Mouse (Mus musculus) hindbrain, embryonic 11.5 days (tissue): ENCODE results near the gene Ccdc82. TPM values are rescaled to one million over a fixed set of nuclear protein-coding genes. Genes with fewer than 3 reads are reported as not detected.
A peak's percentile ranks its signal among the peaks of the same experiment; 100 is the strongest.

ENCODE experiments used
- ATAC-seq: fragments of 200-750 bp; cut with Nextera tagmentation; 2 replicates; pipeline ENCODE4 v1.8.0; 2017; ENCODE audit warnings: mild to moderate bottlenecking, moderate TSS enrichment, moderate library complexity; ENCODE audit not compliant: low FRiP score
- DNase-seq: peaks from one replicate; pipeline ENCODE4 v3.0.0-alpha.2; 2015; ENCODE audit warnings: low spot score
- H3K27ac ChIP-seq: fragments of 300-500 bp; sonication (generic); 2 replicates; pipeline ENCODE4 v1.5.1; 2014; ENCODE audit warnings: mild to moderate bottlenecking, low read depth, low read length
- H3K27me3 ChIP-seq: fragments of 300-500 bp; sonication (generic); 2 replicates; pipeline ENCODE4 v1.6.1; 2014; ENCODE audit warnings: mild to moderate bottlenecking, low read length, moderate library complexity, mixed read lengths; ENCODE audit not compliant: control insufficient read depth, insufficient read depth
- H3K36me3 ChIP-seq: fragments of 300-500 bp; sonication (generic); 2 replicates; pipeline ENCODE4 v1.6.1; 2014; ENCODE audit warnings: mild to moderate bottlenecking, low read length, moderate library complexity, mixed read lengths; ENCODE audit not compliant: control insufficient read depth, insufficient read depth
- H3K4me1 ChIP-seq: fragments of 300-500 bp; sonication (generic); replicated peaks from 2 replicates; pipeline ENCODE4 v1.6.1; 2014; ENCODE audit warnings: low read length, mixed read lengths; ENCODE audit not compliant: control insufficient read depth, insufficient read depth
- H3K4me2 ChIP-seq: fragments of 300-500 bp; sonication (generic); replicated peaks from 2 replicates; pipeline ENCODE4 v1.6.1; 2014; ENCODE audit warnings: mild to moderate bottlenecking, low read depth, low read length
- H3K4me3 ChIP-seq: fragments of 300-500 bp; sonication (generic); 2 replicates; pipeline ENCODE4 v1.5.1; 2014; ENCODE audit warnings: low read depth, low read length
- H3K9ac ChIP-seq: fragments of 300-500 bp; sonication (generic); 2 replicates; pipeline ENCODE4 v1.6.1; 2014; ENCODE audit warnings: low read depth, low read length
- H3K9me3 ChIP-seq: fragments of 300-500 bp; sonication (generic); 2 replicates; pipeline ENCODE4 v1.6.1; 2016; ENCODE audit warnings: low read length; ENCODE audit not compliant: control insufficient read depth
- WGBS: fragments of 180-500 bp; shearing (Covaris S2); extraction: QIAGEN DNeasy Blood & Tissue Kit; methylation state at CpG from one replicate; pipeline ENCODE4 v1.1.7; 2014; 5-methylcytosine and 5-hydroxymethylcytosine counted together
- polyA plus RNA-seq: library from polyadenylated mRNA; unstranded; fragments of >200 nt; fragmentation: Nextera tagmentation; extraction: Ambion mirVana; gene quantifications from 2 replicates; pipeline ENCODE4 v1.2.1, GENCODE M21; 2014

Gene Ccdc82
- polyA plus RNA-seq, 1 experiment from 2014 or later: 17.9 TPM

DNA sequence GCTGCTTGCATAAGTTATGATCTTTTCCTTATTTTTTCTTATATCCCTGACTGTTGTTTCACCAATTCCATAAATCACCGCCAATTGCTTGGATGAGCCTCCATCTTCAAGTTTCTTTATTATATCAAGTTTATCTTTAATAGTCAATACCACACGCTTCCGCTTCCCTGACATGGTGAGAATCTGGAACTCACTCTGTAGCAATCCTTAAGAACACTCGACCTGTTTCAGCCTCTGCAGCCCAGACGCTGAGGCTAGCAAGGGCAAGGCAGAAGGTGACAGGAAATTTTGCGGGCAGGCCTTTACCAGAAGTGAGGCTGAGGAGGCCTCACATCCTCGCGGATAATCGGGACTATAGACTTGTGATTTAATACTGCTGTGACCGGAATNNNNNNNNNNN is 1.3 kb upstream of the Ccdc82 start, which contains the start of gene Jrkl:
Jrkl (minus strand) TSS at position 349 of the 400 bp plus-strand sequence.
- Histone ChIP-seq H3K4me3 (peak within 1 kb of the TSS; percentile 48), H3K27me3 (no peaks in the 10 kb centered on the region), H3K9ac (peak within 1 kb of the TSS; percentile 61), H3K27ac (no peak within 1 kb of the TSS), H3K36me3 (no peaks in the 10 kb centered on the region), H3K4me2 (peak within 1 kb of the TSS; percentile 58), H3K4me1 (no peaks in the 10 kb centered on the region), H3K9me3 (no peaks in the 10 kb centered on the region)
- ATAC-seq (no peak), DNase-seq (peak; percentile 48)
- WGBS: 11% methylated on average over 10 of the region's 10 CpGs

DNA sequence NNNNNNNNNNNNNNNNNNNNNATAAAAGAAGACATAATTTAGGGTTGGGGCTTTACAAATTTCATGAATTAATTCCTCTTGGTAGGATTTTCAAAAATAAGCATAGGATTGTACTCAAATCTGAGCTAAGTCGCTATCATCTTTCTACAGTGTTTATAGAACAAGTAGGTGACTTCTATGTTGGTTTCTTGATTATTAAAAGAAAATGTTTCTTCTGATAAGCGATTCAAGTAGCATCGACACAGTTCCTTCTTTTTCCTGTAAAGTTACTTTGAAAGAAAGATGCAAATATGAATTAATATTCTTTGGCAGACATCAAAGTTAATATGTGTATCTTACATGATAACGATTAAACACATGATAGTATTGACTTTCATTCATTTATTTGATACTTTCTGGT is 1.3 kb downstream of the Ccdc82 start:
- Histone ChIP-seq H3K4me1 (no peaks in the 10 kb centered on the region), H3K36me3 (no peaks in the 10 kb centered on the region), H3K9ac (no peak overlapping the region), H3K27ac (no peak overlapping the region), H3K9me3 (no peaks in the 10 kb centered on the region), H3K4me3 (no peak overlapping the region), H3K4me2 (no peak overlapping the region), H3K27me3 (no peaks in the 10 kb centered on the region)
- ATAC-seq (no peak), DNase-seq (no peak)
- 91% methylated on average over 4 of the region's 4 CpGs for WGBS

DNA sequence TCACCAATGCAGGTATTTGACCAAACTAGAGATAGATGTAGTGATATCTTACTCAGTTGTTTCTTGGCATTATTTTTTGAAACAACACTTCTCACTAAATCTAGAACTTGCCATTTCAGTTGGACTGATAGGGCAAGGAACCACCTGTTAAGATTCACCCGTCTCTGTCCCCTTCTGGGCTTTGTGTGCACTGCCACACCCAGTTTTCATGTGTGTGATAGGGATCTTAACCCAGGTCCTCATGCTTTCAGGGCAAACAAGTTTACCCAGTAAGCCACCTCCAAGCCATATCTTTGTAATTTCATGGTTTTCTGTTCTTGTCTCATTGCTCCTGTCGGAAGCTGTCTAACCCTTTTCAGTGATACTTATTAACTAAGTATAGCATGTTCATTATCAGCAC is 4.5 kb downstream of the Ccdc82 start:
- Histone ChIP-seq H3K9ac (no peak overlapping the region), H3K36me3 (no peaks in the 10 kb centered on the region), H3K4me1 (no peaks in the 10 kb centered on the region), H3K27ac (no peak overlapping the region), H3K9me3 (no peaks in the 10 kb centered on the region), H3K4me3 (no peak overlapping the region), H3K27me3 (no peaks in the 10 kb centered on the region), H3K4me2 (no peak overlapping the region)
- no peak for ATAC-seq
- WGBS: 90% methylated on average over 2 of the region's 2 CpGs
- no peak for DNase-seq

DNA sequence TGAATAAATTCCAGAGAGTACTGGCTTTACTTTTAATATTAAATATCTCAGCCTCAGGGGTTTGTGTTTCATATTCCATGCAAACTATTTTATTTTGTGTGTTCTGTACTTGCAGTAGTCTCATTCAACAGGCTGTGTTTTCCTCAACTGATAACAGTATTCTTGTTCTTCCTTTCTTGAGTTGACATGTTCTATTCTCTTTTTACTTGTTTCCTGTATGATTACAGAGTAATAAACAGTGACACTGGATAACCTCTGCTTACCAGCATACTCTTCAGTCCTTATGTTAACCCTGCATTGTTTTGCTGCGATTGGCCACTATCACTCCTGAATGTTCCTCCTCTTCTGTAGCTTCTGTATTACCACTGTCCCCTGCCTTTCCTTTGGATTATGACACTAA is 10.0 kb downstream of the Ccdc82 start:
- Histone ChIP-seq H3K27me3 (no peaks in the 10 kb centered on the region), H3K9ac (no peak overlapping the region), H3K9me3 (no peaks in the 10 kb centered on the region), H3K4me2 (no peak overlapping the region), H3K4me3 (no peak overlapping the region), H3K36me3 (no peaks in the 10 kb centered on the region), H3K27ac (no peak overlapping the region), H3K4me1 (no peaks in the 10 kb centered on the region)
- 90% methylated on average over 1 of the region's 1 CpGs for WGBS
- DNase-seq (no peak), ATAC-seq (no peak)

DNA sequence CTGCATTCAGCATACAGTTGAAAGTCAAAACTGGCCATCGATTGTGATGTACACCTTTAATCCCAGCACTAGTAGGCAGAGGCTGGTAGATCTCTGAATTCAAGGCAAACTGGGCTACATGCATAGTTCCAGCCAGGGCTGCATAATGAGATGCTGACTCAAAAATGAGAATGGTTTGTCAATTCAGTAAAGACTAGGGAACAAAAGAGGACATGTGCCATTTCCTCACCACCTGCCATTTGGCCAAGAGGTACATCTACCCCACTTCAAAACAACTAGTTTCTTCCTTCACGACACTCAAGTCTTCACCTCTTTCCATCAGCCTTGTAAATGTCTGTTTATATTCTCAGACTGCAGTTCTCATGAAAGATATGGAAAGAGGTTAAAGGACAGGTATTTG is 11.4 kb downstream of the Ccdc82 start:
- H3K4me3 ChIP-seq: no peak overlapping the region
- DNase-seq (no peak), ATAC-seq (no peak)
- 93% methylated on average over 2 of the region's 2 CpGs for WGBS
- H3K27me3 ChIP-seq: no peaks in the 10 kb centered on the region
- no peaks in the 10 kb centered on the region for H3K9me3 ChIP-seq
- no peak overlapping the region for H3K9ac ChIP-seq
- no peak overlapping the region for H3K4me2 ChIP-seq
- H3K36me3 ChIP-seq: no peaks in the 10 kb centered on the region
- H3K4me1 ChIP-seq: no peaks in the 10 kb centered on the region
- no peak overlapping the region for H3K27ac ChIP-seq

DNA sequence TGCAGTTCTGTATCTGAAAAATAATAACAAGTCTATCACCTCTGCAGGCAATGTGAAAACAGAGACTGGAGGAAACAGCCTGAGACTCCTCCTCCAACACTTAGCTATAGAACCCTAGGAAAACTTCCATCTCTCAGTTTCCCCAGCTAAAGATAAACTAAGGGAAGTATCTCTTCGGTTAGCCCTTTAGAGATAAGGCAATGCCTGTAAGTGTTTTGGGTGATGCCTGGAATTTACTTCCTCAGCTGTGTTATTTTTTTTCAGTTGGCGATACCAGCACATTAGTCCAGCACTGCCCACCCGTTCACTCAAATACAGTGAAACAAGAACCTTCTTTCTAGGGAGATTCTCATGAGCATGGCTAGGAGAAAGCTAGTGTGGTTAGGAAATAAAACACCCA is 14.2 kb downstream of the Ccdc82 start:
- WGBS: 91% methylated on average over 3 of the region's 3 CpGs

DNA sequence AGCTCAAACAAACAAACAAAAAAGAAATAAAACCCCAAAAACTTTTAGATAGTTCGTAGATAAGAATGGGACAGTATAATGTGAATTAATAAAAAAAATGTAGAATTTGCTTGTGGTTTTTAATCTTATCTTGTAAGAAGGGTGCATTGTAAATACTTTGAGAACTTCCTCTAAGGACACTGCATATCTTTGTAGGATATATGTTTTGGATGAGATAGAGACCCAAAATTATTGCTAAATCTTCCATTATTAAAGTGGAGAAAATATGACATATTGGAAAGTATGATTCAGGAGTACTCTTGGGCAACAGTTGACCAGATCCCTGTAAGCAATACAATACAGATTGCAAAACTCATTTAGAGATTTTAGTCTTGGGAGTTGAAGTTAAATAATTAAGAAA is 26.5 kb downstream of the Ccdc82 start:
- H3K36me3 ChIP-seq: no peaks in the 10 kb centered on the region

More for the DNA sequence above, 14.2 kb downstream of the Ccdc82 start:
- Histone ChIP-seq H3K4me1 (no peaks in the 10 kb centered on the region), H3K36me3 (no peaks in the 10 kb centered on the region), H3K4me2 (no peak overlapping the region), H3K9ac (no peak overlapping the region), H3K27me3 (no peaks in the 10 kb centered on the region), H3K27ac (no peak overlapping the region), H3K9me3 (no peaks in the 10 kb centered on the region), H3K4me3 (no peak overlapping the region)
- ATAC-seq: no peak
- no peak for DNase-seq

DNA sequence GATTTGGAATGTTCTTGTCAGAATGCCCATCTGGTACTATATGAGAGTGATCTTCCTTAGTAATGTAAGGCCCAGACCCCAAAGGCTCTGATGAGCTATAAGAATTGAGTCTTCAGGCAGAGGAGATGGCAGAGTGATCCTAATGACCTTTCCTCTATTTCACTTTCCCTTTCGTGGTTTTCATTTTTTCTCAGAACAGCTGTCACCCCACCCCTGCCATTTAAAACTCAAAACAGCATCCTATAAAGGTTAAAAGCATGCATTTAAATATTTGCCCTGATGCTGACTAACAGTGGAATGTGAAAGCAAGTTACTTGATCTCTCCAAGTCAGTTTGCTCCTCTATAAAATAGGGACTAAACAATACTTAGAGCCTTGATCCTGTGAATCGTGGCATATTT is 40.7 kb downstream of the Ccdc82 start:
- H3K36me3 ChIP-seq: no peaks in the 10 kb centered on the region
- ATAC-seq (no peak), DNase-seq (no peak)
- no peak overlapping the region for H3K27ac ChIP-seq
- no peaks in the 10 kb centered on the region for H3K9me3 ChIP-seq
- H3K4me2 ChIP-seq: no peak overlapping the region
- H3K9ac ChIP-seq: no peak overlapping the region
- H3K27me3 ChIP-seq: no peaks in the 10 kb centered on the region
- no peak overlapping the region for H3K4me3 ChIP-seq
- WGBS: 72% methylated on average over 2 of the region's 2 CpGs
- H3K4me1 ChIP-seq: no peaks in the 10 kb centered on the region

More for the DNA sequence above, 26.5 kb downstream of the Ccdc82 start:
- DNase-seq: no peak
- Histone ChIP-seq H3K27me3 (no peaks in the 10 kb centered on the region), H3K4me3 (no peak overlapping the region), H3K27ac (no peak overlapping the region), H3K9ac (no peak overlapping the region), H3K4me1 (no peaks in the 10 kb centered on the region), H3K4me2 (no peak overlapping the region), H3K9me3 (no peaks in the 10 kb centered on the region)
- no peak for ATAC-seq
- WGBS: 89% methylated on average over 1 of the region's 1 CpGs

DNA sequence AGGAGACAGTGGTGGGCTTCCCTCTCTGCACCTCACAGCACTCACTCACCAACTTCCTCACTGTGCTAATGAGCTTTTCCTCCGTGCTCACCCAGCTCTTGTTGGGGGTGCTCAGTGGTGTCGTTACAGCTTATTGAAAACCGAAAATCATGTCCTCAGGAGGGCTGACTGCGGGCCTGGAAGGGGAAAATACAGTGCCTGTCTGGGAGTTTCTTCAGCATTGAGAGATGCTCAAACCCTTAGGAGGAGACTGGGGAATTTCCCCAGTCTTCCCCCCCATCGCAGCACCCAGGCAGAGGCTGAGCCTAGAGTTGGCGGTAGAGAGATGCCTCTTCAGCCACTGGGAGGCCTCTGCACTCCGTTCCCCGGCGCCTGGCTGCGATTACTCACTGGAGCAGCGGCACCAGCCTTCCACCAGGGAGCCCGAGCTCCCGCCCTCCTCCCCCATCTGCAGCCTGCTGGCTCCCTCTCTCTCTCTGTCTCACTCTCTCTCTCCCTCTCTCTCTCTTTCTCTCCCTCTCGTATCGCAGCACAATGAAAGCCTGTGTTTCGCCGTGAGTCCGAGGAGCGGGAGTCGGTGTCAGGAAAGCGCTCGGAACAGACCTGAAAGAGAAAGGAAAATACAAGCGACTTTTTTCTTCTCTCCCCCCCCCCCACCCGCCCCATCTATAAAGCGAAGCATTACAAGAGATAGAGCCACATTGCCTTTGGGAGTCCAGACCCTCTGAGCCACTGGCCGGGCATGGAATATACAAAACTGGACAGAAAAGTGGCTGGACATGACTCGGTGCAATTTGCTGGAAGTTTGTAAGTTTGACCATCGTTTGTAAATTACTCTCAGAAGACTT is 49.7 kb downstream of the Ccdc82 start:
- Histone ChIP-seq H3K27ac (peak overlapping the region; percentile 44), H3K27me3 (no peaks in the 10 kb centered on the region), H3K4me2 (peak overlapping the region; percentile 97), H3K4me3 (peak overlapping the region; percentile 62), H3K9ac (peak overlapping the region; percentile 73), H3K4me1 (peaks cover 19% of the 10 kb centered on the region), H3K36me3 (no peaks in the 10 kb centered on the region), H3K9me3 (no peaks in the 10 kb centered on the region)
- DNase-seq (peak; percentile 87), ATAC-seq (peak; percentile 90)
- WGBS: under 1% methylated on average over 28 of the region's 28 CpGs
